Mouse (Mus musculus) C3H10T1/2 (cell line): ENCODE measurements around the gene Skint6. TPM values are rescaled to one million over a fixed set of nuclear protein-coding genes. Genes with fewer than 3 reads are reported as not detected.

Experiments used
- polyA plus RNA-seq, 2 experiments: library from polyadenylated mRNA; unstranded; fragments of >200 nt; fragmentation: generic; extraction: Trizol; gene quantifications; one replicate each; pipeline ENCODE4 v1.2.1; 2012; ENCODE audit warnings: missing spikeins in 2 of 2

The Skint6 gene
- polyA plus RNA-seq, result not detected

DNA sequence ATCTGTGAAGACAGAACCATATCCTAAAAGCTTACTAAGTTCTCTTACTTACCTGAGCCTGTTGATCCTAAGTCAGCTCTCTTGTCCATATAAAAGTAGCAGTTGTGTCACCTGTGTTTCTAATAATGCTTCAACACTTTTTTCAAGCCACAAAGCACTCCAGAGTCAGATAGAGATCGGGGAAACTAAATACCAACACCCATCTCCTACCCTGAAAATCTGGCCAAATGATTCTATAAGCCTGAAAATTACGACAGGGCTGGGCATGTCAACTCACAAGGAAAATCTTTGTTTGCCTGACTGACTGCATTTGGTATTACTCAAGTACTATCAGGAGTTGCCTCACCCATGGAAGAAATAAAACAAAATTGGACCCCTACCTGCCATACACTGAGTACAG, at the start of gene Skint6:
TSS of gene Skint6 (minus strand) at position 101 of the 400 bp plus-strand sequence.

DNA sequence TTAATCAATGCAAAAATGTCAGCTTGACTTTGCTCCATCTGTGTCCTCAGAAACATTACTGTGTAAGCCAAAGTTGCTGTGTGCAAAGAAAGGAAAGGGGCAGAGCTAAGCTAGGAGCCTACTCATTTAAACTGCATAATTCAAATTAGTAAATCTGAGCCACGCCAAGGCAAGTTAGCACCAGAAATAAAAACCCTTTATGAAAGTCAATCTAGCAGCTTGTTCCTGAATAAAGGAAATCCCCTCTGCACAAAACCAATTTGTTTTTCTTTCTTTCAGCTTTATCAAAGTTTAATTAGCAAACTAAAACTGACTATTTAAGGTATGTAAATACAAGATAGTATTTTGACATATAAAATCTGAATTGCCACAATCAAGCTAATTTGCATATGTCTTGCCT, 512.0 kb downstream of the Skint6 start, which contains the start of gene Skint10:
TSS of gene Skint10 (minus strand) at position 101 of the 400 bp plus-strand sequence.

